Mouse (Mus musculus) lung, postnatal 25 days (tissue): Measurements from ENCODE around the gene Sulf2.

Source experiments
- DNase-seq: peaks from one replicate; pipeline ENCODE4 v3.0.0; 2022; ENCODE audit warnings: low spot score

Gene Sulf2

GRCm38 (mm10) chr2:166086457-166087233, 68.8 kb downstream of the Sulf2 start:
- no peak for DNase-seq

- no peak for DNase-seq
Observed at GRCm38 (mm10) chr2:166085780-166086179, 69.7 kb downstream of the Sulf2 start.

- DNase-seq = peak; percentile 48
Observed at GRCm38 (mm10) chr2:166084964-166085363, 70.5 kb downstream of the Sulf2 start.

- no peak for DNase-seq
Observed at GRCm38 (mm10) chr2:166084111-166084510, 71.4 kb downstream of the Sulf2 start.

- peak; percentile 53 for DNase-seq
Observed at GRCm38 (mm10) chr2:166083542-166084031, 71.9 kb downstream of the Sulf2 start.

- DNase-seq = no peak
Observed at GRCm38 (mm10) chr2:166082661-166083060, 72.8 kb downstream of the Sulf2 start.

GRCm38 (mm10) chr2:166082193-166082592, 73.3 kb downstream of the Sulf2 start:
- DNase-seq = peak; percentile 74

- DNase-seq = no peak
Observed at GRCm38 (mm10) chr2:166080967-166081750, 74.3 kb downstream of the Sulf2 start.

GRCm38 (mm10) chr2:166079961-166080885, 75.2 kb downstream of the Sulf2 start:
- DNase-seq = no peak

GRCm38 (mm10) chr2:166079231-166079630, 76.2 kb downstream of the Sulf2 start:
- DNase-seq = no peak

- no peak for DNase-seq
Observed at GRCm38 (mm10) chr2:166077371-166077770, 78.1 kb downstream of the Sulf2 start.

- DNase-seq = no peak
Observed at GRCm38 (mm10) chr2:166074322-166074721, 81.1 kb downstream of the Sulf2 start.

GRCm38 (mm10) chr2:166073082-166073481, 82.4 kb downstream of the Sulf2 start:
- DNase-seq = no peak

- no peak for DNase-seq
Observed at GRCm38 (mm10) chr2:166071889-166072288, 83.6 kb downstream of the Sulf2 start.

- DNase-seq = no peak
Observed at GRCm38 (mm10) chr2:166071481-166071880, 84.0 kb downstream of the Sulf2 start.

GRCm38 (mm10) chr2:166069738-166070137, 85.7 kb downstream of the Sulf2 start:
- no peak for DNase-seq

- DNase-seq = no peak
Observed at GRCm38 (mm10) chr2:166069164-166069563, 86.3 kb downstream of the Sulf2 start.

- no peak for DNase-seq
Observed at GRCm38 (mm10) chr2:166068261-166068660, 87.2 kb downstream of the Sulf2 start.

GRCm38 (mm10) chr2:166066434-166066833, 89.0 kb downstream of the Sulf2 start:
- no peak for DNase-seq

GRCm38 (mm10) chr2:166062431-166062830, 93.0 kb downstream of the Sulf2 start:
- DNase-seq = no peak

- DNase-seq = no peak
Observed at GRCm38 (mm10) chr2:166062008-166062407, 93.5 kb downstream of the Sulf2 start.
